Mouse (Mus musculus) limb, embryonic 11.5 days (tissue): ENCODE measurements around the gene Ccdc187. TPM values are rescaled to one million over a fixed set of nuclear protein-coding genes. Genes with fewer than 3 reads are reported as not detected.

Experiments used
- ATAC-seq: fragments of 200-750 bp; cut with Nextera tagmentation; 2 replicates; pipeline ENCODE4 v1.8.0; 2017; ENCODE audit warnings: low read depth; ENCODE audit not compliant: insufficient number of reproducible peaks, low FRiP score, low TSS enrichment
- DNase-seq: peaks from one replicate; pipeline ENCODE4 v3.0.0-alpha.2; 2015; ENCODE audit warnings: low spot score
- H3K27ac ChIP-seq: fragments of 300-500 bp; sonication (generic); replicated peaks from 2 replicates; pipeline ENCODE4 v1.5.1; 2014; ENCODE audit warnings: low read depth, mild to moderate bottlenecking, low read length
- H3K27me3 ChIP-seq: fragments of 300-500 bp; sonication (generic); 2 replicates; pipeline ENCODE4 v1.6.1; 2014; ENCODE audit warnings: mild to moderate bottlenecking, low read length, mixed read lengths; ENCODE audit not compliant: control insufficient read depth, insufficient read depth
- H3K36me3 ChIP-seq: fragments of 300-500 bp; sonication (generic); 2 replicates; pipeline ENCODE4 v1.6.1; 2014; ENCODE audit warnings: mild to moderate bottlenecking, low read length, moderate library complexity, mixed read lengths; ENCODE audit not compliant: control insufficient read depth, insufficient read depth
- H3K4me1 ChIP-seq: fragments of 300-500 bp; sonication (generic); 2 replicates; pipeline ENCODE4 v1.6.1; 2014; ENCODE audit warnings: low read length, mixed read lengths; ENCODE audit not compliant: control insufficient read depth, insufficient read depth
- H3K4me2 ChIP-seq: fragments of 300-500 bp; sonication (generic); 2 replicates; pipeline ENCODE4 v1.6.1; 2014; ENCODE audit warnings: low read depth, mild to moderate bottlenecking, moderate library complexity; ENCODE audit not compliant: severe bottlenecking
- H3K4me3 ChIP-seq: fragments of 300-500 bp; sonication (generic); 2 replicates; pipeline ENCODE4 v1.5.1; 2014; ENCODE audit warnings: low read depth, low read length
- H3K9ac ChIP-seq: fragments of 300-500 bp; sonication (generic); 2 replicates; pipeline ENCODE4 v1.6.1; 2014; ENCODE audit warnings: mild to moderate bottlenecking, low read length
- H3K9me3 ChIP-seq: fragments of 300-500 bp; sonication (generic); 2 replicates; pipeline ENCODE4 v1.6.1; 2016; ENCODE audit warnings: low read length; ENCODE audit not compliant: control insufficient read depth
- WGBS: fragments of 180-500 bp; shearing (Covaris S2); extraction: QIAGEN DNeasy Blood & Tissue Kit; methylation state at CpG from one replicate; pipeline ENCODE4 v1.1.7; 2014; 5-methylcytosine and 5-hydroxymethylcytosine counted together
- polyA plus RNA-seq: library from polyadenylated mRNA; unstranded; fragments of >200 nt; fragmentation: Nextera tagmentation; extraction: Ambion mirVana; gene quantifications from 2 replicates; pipeline ENCODE4 v1.2.1, GENCODE M21; 2014

Ccdc187 gene
- polyA plus RNA-seq, 1 experiment from 2014 or later: not detected

- Histone ChIP-seq H3K27ac (no peak overlapping the region), H3K9me3 (no peaks in the 10 kb centered on the region), H3K27me3 (no peaks in the 10 kb centered on the region), H3K4me1 (peaks cover 38% of the 10 kb centered on the region), H3K36me3 (no peaks in the 10 kb centered on the region), H3K4me3 (no peak overlapping the region), H3K9ac (no peak overlapping the region), H3K4me2 (no peak overlapping the region)
- ATAC-seq: no peak
- 62% methylated on average over 2 of the region's 2 CpGs for WGBS
- DNase-seq: no peak
Measured at GRCm38 (mm10) chr2:26312812-26313211, 18.5 kb upstream of the Ccdc187 start.

DNA sequence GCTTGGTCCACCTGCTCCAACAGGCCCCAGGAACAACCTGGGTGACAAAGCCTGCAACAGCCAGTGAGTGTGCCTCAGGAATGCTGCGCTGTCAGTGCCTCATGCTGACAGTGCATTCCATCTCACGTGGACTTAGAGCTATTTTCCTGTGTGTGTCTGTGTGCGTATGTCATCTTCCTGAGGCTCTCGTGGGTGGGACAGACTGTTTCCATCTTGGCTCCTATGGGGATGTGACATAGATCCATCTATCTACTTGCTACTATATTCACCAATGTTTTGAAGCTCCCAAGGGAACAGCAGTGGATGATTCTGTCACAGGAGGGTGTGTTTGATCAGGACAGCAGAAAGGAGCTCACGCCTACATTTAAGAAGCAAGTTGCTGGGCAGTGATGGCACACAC is 17.6 kb upstream of the Ccdc187 start:
- ATAC-seq: no peak
- Histone ChIP-seq H3K36me3 (no peaks in the 10 kb centered on the region), H3K9me3 (no peaks in the 10 kb centered on the region), H3K4me2 (no peak overlapping the region), H3K27ac (no peak overlapping the region), H3K27me3 (no peaks in the 10 kb centered on the region), H3K4me1 (peaks cover 30% of the 10 kb centered on the region), H3K4me3 (no peak overlapping the region), H3K9ac (no peak overlapping the region)
- DNase-seq: no peak
- 80% methylated on average over 5 of the region's 5 CpGs for WGBS

- WGBS: 25% methylated on average over 10 of the region's 10 CpGs
- no peak overlapping the region for H3K4me3 ChIP-seq
- peak; percentile 88 for ATAC-seq
Measured at GRCm38 (mm10) chr2:26309739-26310138, 15.4 kb upstream of the Ccdc187 start.

GRCm38 (mm10) chr2:26306702-26307101 is 12.3 kb upstream of the Ccdc187 start:
- Histone ChIP-seq H3K9me3 (no peaks in the 10 kb centered on the region), H3K27me3 (no peaks in the 10 kb centered on the region), H3K9ac (no peak overlapping the region), H3K4me2 (no peak overlapping the region), H3K27ac (no peak overlapping the region), H3K36me3 (no peaks in the 10 kb centered on the region), H3K4me1 (peaks cover 11% of the 10 kb centered on the region), H3K4me3 (no peak overlapping the region)
- 95% methylated on average over 3 of the region's 3 CpGs for WGBS
- DNase-seq (no peak), ATAC-seq (no peak)

More at GRCm38 (mm10) chr2:26309739-26310138, 15.4 kb upstream of the Ccdc187 start:
- peaks cover 20% of the 10 kb centered on the region for H3K4me1 ChIP-seq
- peak; percentile 67 for DNase-seq
- H3K9ac ChIP-seq: no peak overlapping the region
- H3K4me2 ChIP-seq: no peak overlapping the region
- H3K36me3 ChIP-seq: no peaks in the 10 kb centered on the region
- peak overlapping the region; percentile 89 for H3K27ac ChIP-seq
- no peaks in the 10 kb centered on the region for H3K27me3 ChIP-seq
- H3K9me3 ChIP-seq: no peaks in the 10 kb centered on the region

DNA sequence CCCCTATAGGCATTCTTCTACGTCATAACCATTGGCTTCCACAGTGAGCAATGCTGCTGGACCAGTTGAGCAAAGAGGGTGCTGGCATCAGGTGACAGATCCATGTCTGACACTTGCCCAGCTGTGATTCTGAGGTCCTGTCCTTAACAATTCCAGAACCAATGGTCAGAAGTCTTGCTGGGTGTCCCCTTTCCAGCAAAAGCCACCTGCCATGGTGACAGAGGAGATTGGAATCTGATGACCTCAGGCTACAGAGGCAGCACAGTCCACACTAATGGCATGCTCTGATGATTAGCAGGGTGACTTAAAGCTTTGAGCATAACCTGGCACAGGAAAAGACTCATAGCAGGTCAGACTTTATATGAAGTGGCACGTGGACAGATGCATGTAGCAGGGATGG is 11.2 kb upstream of the Ccdc187 start:
- DNase-seq: no peak
- WGBS: 72% methylated on average over 2 of the region's 2 CpGs
- H3K4me1 ChIP-seq: peaks cover 11% of the 10 kb centered on the region
- no peaks in the 10 kb centered on the region for H3K36me3 ChIP-seq
- H3K9ac ChIP-seq: no peak overlapping the region
- no peak overlapping the region for H3K4me3 ChIP-seq
- no peak for ATAC-seq
- H3K9me3 ChIP-seq: no peaks in the 10 kb centered on the region
- H3K4me2 ChIP-seq: no peak overlapping the region
- no peak overlapping the region for H3K27ac ChIP-seq
- no peaks in the 10 kb centered on the region for H3K27me3 ChIP-seq

DNA sequence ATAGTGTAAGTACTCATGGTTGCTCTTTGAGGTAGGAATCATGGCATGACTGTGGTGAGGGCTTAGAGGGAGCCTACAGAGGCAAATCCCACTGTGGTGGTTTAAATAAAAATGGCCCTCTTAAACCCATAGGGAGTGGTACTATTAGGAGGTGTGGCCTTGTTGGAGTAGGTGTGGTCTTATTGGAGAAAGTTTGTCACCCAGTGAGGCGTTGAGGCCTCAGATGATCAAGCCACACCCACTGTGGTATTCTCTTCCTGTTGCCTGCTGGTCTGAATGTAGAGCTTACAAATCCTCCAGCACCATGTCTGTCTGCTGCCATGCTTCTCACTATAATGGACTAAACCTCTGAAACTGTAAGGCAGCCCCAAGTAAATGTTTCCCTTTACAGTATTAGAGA is 10.4 kb upstream of the Ccdc187 start:
- Histone ChIP-seq H3K36me3 (no peaks in the 10 kb centered on the region), H3K9ac (no peak overlapping the region), H3K4me2 (no peak overlapping the region), H3K27me3 (0 out of 2 replicates have a peak, but pooled peaks cover under 1% of the 10 kb centered on the region), H3K9me3 (no peaks in the 10 kb centered on the region), H3K4me1 (peaks cover 9% of the 10 kb centered on the region), H3K4me3 (no peak overlapping the region), H3K27ac (no peak overlapping the region)
- DNase-seq: no peak
- no peak for ATAC-seq
- WGBS: 70% methylated on average over 1 of the region's 1 CpGs

DNA sequence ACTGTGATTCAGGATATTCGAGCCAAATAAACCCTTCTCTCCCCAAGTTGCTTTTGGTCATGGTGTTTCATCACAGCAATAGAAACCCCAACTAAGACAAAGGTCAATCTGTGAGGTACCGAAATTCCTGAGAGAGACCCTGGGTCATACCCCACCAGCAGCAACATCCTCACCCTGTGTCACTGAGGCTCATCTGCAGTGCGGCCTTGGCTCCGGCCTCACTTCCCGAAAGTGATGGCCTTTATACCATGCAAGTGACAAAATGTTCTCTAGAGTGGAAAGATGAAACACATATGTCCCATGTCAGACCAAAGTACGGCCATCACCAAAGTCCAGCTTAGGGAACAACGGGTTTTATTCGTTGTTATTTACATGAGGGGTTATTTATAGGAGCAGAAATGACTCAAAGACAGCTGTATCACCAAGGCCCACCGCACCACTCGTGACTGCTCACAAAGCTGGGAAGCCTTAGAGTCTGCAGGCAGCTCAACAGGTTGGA is 7.7 kb upstream of the Ccdc187 start:
- 88% methylated on average over 10 of the region's 10 CpGs for WGBS
- ATAC-seq: no peak
- Histone ChIP-seq H3K4me2 (no peak overlapping the region), H3K4me3 (no peak overlapping the region), H3K27me3 (0 out of 2 replicates have a peak, but pooled peaks cover 3% of the 10 kb centered on the region), H3K4me1 (peaks cover 9% of the 10 kb centered on the region), H3K9ac (no peak overlapping the region), H3K9me3 (no peaks in the 10 kb centered on the region), H3K36me3 (no peaks in the 10 kb centered on the region), H3K27ac (no peak overlapping the region)
- DNase-seq: no peak

DNA sequence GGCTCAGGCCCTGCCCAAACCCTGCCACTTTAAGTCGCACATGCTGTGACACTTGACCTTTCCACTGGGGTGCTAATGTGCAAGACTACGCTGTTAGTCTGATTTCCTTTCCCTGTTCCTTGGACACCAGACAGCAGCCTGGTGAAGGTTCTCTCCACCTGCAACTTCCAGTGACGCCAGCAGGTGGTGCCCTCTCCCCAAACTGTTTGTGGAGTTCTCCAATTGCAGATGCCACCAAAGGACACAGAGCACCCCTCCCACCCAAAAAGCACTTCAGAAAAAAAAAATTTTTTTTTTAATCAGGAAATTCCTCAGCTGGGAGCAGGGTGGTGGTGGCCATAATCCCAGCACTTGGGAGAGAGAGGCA is 6.4 kb upstream of the Ccdc187 start:
- Histone ChIP-seq H3K9me3 (no peaks in the 10 kb centered on the region; the same call in 1 of the 2 replicates), H3K27me3 (0 out of 2 replicates have a peak, but pooled peaks cover 3% of the 10 kb centered on the region), H3K4me2 (no peak overlapping the region), H3K4me3 (no peak overlapping the region), H3K4me1 (peaks cover 9% of the 10 kb centered on the region), H3K36me3 (no peaks in the 10 kb centered on the region), H3K27ac (no peak overlapping the region), H3K9ac (no peak overlapping the region)
- DNase-seq: peak; percentile 93
- no peak for ATAC-seq
- WGBS: 1% methylated on average over 3 of the region's 3 CpGs
